Mouse (Mus musculus) myocyte (in vitro differentiated cells): ENCODE data around the gene Mtmr10.

Source experiments
- POLR2A ChIP-seq: IDR thresholded peaks from one replicate; pipeline ENCODE4 v1.6.1; 2011; ENCODE audit warnings: low read depth, mild to moderate bottlenecking, control low read depth, moderate library complexity; ENCODE audit not compliant: insufficient read length
- REST ChIP-seq: IDR thresholded peaks from one replicate; pipeline ENCODE4 v1.6.1; 2011; ENCODE audit warnings: mild to moderate bottlenecking, control low read depth, moderate library complexity; ENCODE audit not compliant: insufficient read depth, insufficient read length

GRCm38 (mm10) chr7:64266587-64266986 lies 20.9 kb upstream of the Mtmr10 start:
- TF ChIP-seq POLR2A: no peak
- no peak for TF ChIP-seq REST
